Mouse (Mus musculus) hindbrain, embryonic 11.5 days (tissue): ENCODE measurements around the gene Mc3r. TPM values are rescaled to one million over a fixed set of nuclear protein-coding genes. Genes with fewer than 3 reads are reported as not detected.

Source experiments
- ATAC-seq: fragments of 200-750 bp; cut with Nextera tagmentation; 2 replicates; pipeline ENCODE4 v1.8.0; 2017; ENCODE audit warnings: mild to moderate bottlenecking, moderate TSS enrichment, moderate library complexity; ENCODE audit not compliant: low FRiP score
- DNase-seq: peaks from one replicate; pipeline ENCODE4 v3.0.0-alpha.2; 2015; ENCODE audit warnings: low spot score
- H3K27ac ChIP-seq: fragments of 300-500 bp; sonication (generic); 2 replicates; pipeline ENCODE4 v1.5.1; 2014; ENCODE audit warnings: mild to moderate bottlenecking, low read depth, low read length
- H3K27me3 ChIP-seq: fragments of 300-500 bp; sonication (generic); 2 replicates; pipeline ENCODE4 v1.6.1; 2014; ENCODE audit warnings: mild to moderate bottlenecking, low read length, moderate library complexity, mixed read lengths; ENCODE audit not compliant: control insufficient read depth, insufficient read depth
- H3K36me3 ChIP-seq: fragments of 300-500 bp; sonication (generic); 2 replicates; pipeline ENCODE4 v1.6.1; 2014; ENCODE audit warnings: mild to moderate bottlenecking, low read length, moderate library complexity, mixed read lengths; ENCODE audit not compliant: control insufficient read depth, insufficient read depth
- H3K4me1 ChIP-seq: fragments of 300-500 bp; sonication (generic); replicated peaks from 2 replicates; pipeline ENCODE4 v1.6.1; 2014; ENCODE audit warnings: low read length, mixed read lengths; ENCODE audit not compliant: control insufficient read depth, insufficient read depth
- H3K4me2 ChIP-seq: fragments of 300-500 bp; sonication (generic); replicated peaks from 2 replicates; pipeline ENCODE4 v1.6.1; 2014; ENCODE audit warnings: mild to moderate bottlenecking, low read depth, low read length
- H3K4me3 ChIP-seq: fragments of 300-500 bp; sonication (generic); 2 replicates; pipeline ENCODE4 v1.5.1; 2014; ENCODE audit warnings: low read depth, low read length
- H3K9ac ChIP-seq: fragments of 300-500 bp; sonication (generic); 2 replicates; pipeline ENCODE4 v1.6.1; 2014; ENCODE audit warnings: low read depth, low read length
- H3K9me3 ChIP-seq: fragments of 300-500 bp; sonication (generic); 2 replicates; pipeline ENCODE4 v1.6.1; 2016; ENCODE audit warnings: low read length; ENCODE audit not compliant: control insufficient read depth
- WGBS: fragments of 180-500 bp; shearing (Covaris S2); extraction: QIAGEN DNeasy Blood & Tissue Kit; methylation state at CpG from one replicate; pipeline ENCODE4 v1.1.7; 2014; 5-methylcytosine and 5-hydroxymethylcytosine counted together
- polyA plus RNA-seq: library from polyadenylated mRNA; unstranded; fragments of >200 nt; fragmentation: Nextera tagmentation; extraction: Ambion mirVana; gene quantifications from 2 replicates; pipeline ENCODE4 v1.2.1, GENCODE M21; 2014

Gene Mc3r
- not detected in 2 replicates for polyA plus RNA-seq

- Histone ChIP-seq H3K4me3 (no peak within 1 kb of the TSS), H3K36me3 (no peaks in the 10 kb centered on the region), H3K27me3 (peaks cover 2% of the 10 kb centered on the region; the same call in 1 of the 2 replicates), H3K9me3 (no peaks in the 10 kb centered on the region), H3K4me1 (no peaks in the 10 kb centered on the region), H3K9ac (no peak within 1 kb of the TSS), H3K4me2 (no peak within 1 kb of the TSS), H3K27ac (no peak within 1 kb of the TSS)
- WGBS, result 11% methylated on average over 22 of the region's 22 CpGs
- DNase-seq (peak; percentile 86), ATAC-seq (peak; percentile 65; the same call in 1 of the 2 replicates)
These were observed at the start of gene Mc3r for GRCm38 (mm10) chr2:172248106-172248764. TSS of gene Mc3r (plus strand) at chr2:172248492.

GRCm38 (mm10) chr2:172201998-172202780, 46.1 kb upstream of the Mc3r start:
- Histone ChIP-seq H3K4me2 (no peak overlapping the region), H3K9me3 (no peaks in the 10 kb centered on the region), H3K4me3 (no peak overlapping the region), H3K27ac (no peak overlapping the region), H3K36me3 (no peaks in the 10 kb centered on the region), H3K4me1 (no peaks in the 10 kb centered on the region), H3K9ac (no peak overlapping the region), H3K27me3 (no peaks in the 10 kb centered on the region)
- ATAC-seq, result no peak
- 85% methylated on average over 13 of the region's 13 CpGs for WGBS
- no peak for DNase-seq

- no peaks in the 10 kb centered on the region for H3K4me1 ChIP-seq
- no peak overlapping the region for H3K27ac ChIP-seq
- no peak for ATAC-seq
- no peak overlapping the region for H3K9ac ChIP-seq
- H3K27me3 ChIP-seq, result no peaks in the 10 kb centered on the region
- no peak overlapping the region for H3K4me2 ChIP-seq
- H3K9me3 ChIP-seq, result no peaks in the 10 kb centered on the region
- 17% methylated on average over 11 of the region's 11 CpGs for WGBS
- no peak overlapping the region for H3K4me3 ChIP-seq
- DNase-seq, result peak; percentile 89
- H3K36me3 ChIP-seq, result no peaks in the 10 kb centered on the region
These were observed 41.3 kb upstream of the Mc3r start for GRCm38 (mm10) chr2:172207003-172207402.

- WGBS, result 86% methylated on average over 8 of the region's 8 CpGs
- no peak overlapping the region for H3K4me2 ChIP-seq
- H3K9me3 ChIP-seq, result no peaks in the 10 kb centered on the region
- H3K36me3 ChIP-seq, result no peaks in the 10 kb centered on the region
- H3K4me1 ChIP-seq, result no peaks in the 10 kb centered on the region
- H3K27ac ChIP-seq, result no peak overlapping the region
- no peak overlapping the region for H3K9ac ChIP-seq
- no peaks in the 10 kb centered on the region for H3K27me3 ChIP-seq
- no peak overlapping the region for H3K4me3 ChIP-seq
- no peak for ATAC-seq
- DNase-seq, result no peak
These were observed 34.8 kb upstream of the Mc3r start for GRCm38 (mm10) chr2:172213480-172213879.

DNA sequence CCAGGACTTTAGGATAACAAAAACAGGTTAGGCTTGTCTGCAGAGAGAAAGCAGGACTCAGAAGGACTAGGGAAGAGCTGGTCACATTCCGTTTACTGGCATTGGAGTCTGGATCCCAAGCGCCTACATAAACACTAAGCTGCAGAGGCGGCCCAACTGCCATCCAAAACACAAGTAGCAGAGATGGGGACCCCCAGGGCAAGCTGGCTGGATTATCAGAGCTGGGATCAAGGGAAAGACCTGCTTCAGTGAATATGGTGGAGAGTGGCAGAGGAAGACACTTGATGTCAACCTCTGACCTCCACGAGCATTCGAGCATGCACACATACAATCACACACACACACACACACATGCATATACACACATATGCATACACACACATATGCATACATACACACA, 34.0 kb upstream of the Mc3r start:
- Histone ChIP-seq H3K27me3 (no peaks in the 10 kb centered on the region), H3K4me2 (no peak overlapping the region), H3K4me1 (no peaks in the 10 kb centered on the region), H3K9ac (no peak overlapping the region), H3K9me3 (no peaks in the 10 kb centered on the region), H3K4me3 (no peak overlapping the region), H3K36me3 (no peaks in the 10 kb centered on the region), H3K27ac (no peak overlapping the region)
- 90% methylated on average over 5 of the region's 5 CpGs for WGBS
- no peak for DNase-seq
- ATAC-seq, result no peak

- DNase-seq, result peak; percentile 86
- no peaks in the 10 kb centered on the region for H3K9me3 ChIP-seq
- H3K4me1 ChIP-seq, result no peaks in the 10 kb centered on the region
- H3K4me2 ChIP-seq, result no peak overlapping the region
- no peak overlapping the region for H3K4me3 ChIP-seq
- 46% methylated on average over 11 of the region's 11 CpGs for WGBS
- H3K9ac ChIP-seq, result no peak overlapping the region
- no peak overlapping the region for H3K27ac ChIP-seq
- H3K36me3 ChIP-seq, result no peaks in the 10 kb centered on the region
- ATAC-seq, result no peak
- H3K27me3 ChIP-seq, result no peaks in the 10 kb centered on the region
These were observed 32.7 kb upstream of the Mc3r start for GRCm38 (mm10) chr2:172215508-172216162.

GRCm38 (mm10) chr2:172216163-172216915, 32.0 kb upstream of the Mc3r start:
- 65% methylated on average over 17 of the region's 17 CpGs for WGBS
- DNase-seq, result peak; percentile 10

DNA sequence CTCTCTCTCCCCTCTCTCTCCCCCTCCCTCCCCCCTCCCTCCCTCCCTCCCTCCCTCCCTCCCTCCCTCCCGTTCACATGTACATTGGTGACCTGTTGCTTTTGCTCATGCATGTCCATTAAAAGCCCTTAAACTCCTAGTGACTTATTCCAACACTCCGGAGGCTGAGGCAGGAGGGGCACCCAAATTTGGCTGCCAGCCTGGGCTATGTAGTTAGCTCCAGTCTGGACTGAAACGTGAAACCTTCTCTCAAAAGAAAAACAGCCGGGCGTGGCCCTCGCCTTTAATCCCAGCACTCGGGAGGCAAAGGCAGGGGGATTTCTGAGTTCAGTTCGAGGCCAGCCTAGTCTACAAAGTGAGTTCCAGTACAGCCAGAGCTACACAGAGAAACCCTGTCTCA, 30.4 kb upstream of the Mc3r start:
- Histone ChIP-seq H3K36me3 (no peaks in the 10 kb centered on the region), H3K4me1 (no peaks in the 10 kb centered on the region), H3K4me3 (no peak overlapping the region), H3K27ac (no peak overlapping the region), H3K9ac (no peak overlapping the region), H3K27me3 (no peaks in the 10 kb centered on the region), H3K9me3 (no peaks in the 10 kb centered on the region), H3K4me2 (no peak overlapping the region)
- DNase-seq, result no peak
- 68% methylated on average over 7 of the region's 8 CpGs for WGBS
- no peak for ATAC-seq

More at GRCm38 (mm10) chr2:172216163-172216915, 32.0 kb upstream of the Mc3r start:
- ATAC-seq, result no peak
- no peaks in the 10 kb centered on the region for H3K9me3 ChIP-seq
- no peak overlapping the region for H3K4me2 ChIP-seq
- no peak overlapping the region for H3K27ac ChIP-seq
- H3K4me1 ChIP-seq, result no peaks in the 10 kb centered on the region
- H3K9ac ChIP-seq, result no peak overlapping the region
- H3K27me3 ChIP-seq, result no peaks in the 10 kb centered on the region
- H3K36me3 ChIP-seq, result no peaks in the 10 kb centered on the region
- no peak overlapping the region for H3K4me3 ChIP-seq
